In genomic region chr12:116117352-116117929, GRCm38 (mm10) we compare ENCODE assay signal across 17 mouse cellular contexts.
"Had no signal": no experiment of that assay in that cellular context is flagged by ENCODE, and none has a peak within 500 bp of the region (broad histone marks: within the 10 kb centered on the region; RNA-seq: fewer than 3 reads in every experiment).

No protein-coding gene starts in this region.

- H3K27me3 ChIP-seq: limb, embryonic 13.5 days; midbrain, embryonic 15.5 days; neural tube, embryonic 13.5 days had no signal

- H3K4me2 ChIP-seq: hindbrain, embryonic 14.5 days; limb, embryonic 13.5 days; midbrain, embryonic 11.5 days; midbrain, embryonic 15.5 days; neural tube, embryonic 13.5 days had no signal

- H3K36me3 ChIP-seq: limb, embryonic 13.5 days; midbrain, embryonic 15.5 days; neural tube, embryonic 13.5 days had no signal

- H3K9me3 ChIP-seq: limb, embryonic 13.5 days; midbrain, embryonic 15.5 days; neural tube, embryonic 13.5 days had no signal

- ATAC-seq: midbrain, embryonic 15.5 days had no signal

- H3K4me1 ChIP-seq: limb, embryonic 13.5 days; midbrain, embryonic 15.5 days; neural tube, embryonic 13.5 days had no signal

- H3K9ac ChIP-seq: hindbrain, embryonic 14.5 days; limb, embryonic 13.5 days; liver, embryonic 14.5 days; midbrain, embryonic 15.5 days; neural tube, embryonic 13.5 days had no signal

- DNase-seq: kidney, adult 18-20 months; kidney, postnatal 10 days; kidney, postnatal 4 days; left cerebral cortex, postnatal 4 days; lung, postnatal 36 days; retina, postnatal 1 day; right cerebral cortex, postnatal 4 days; spleen, adult 18-20 months; thymus, adult 2 months; thymus, postnatal 25 days had no signal

- H3K27ac ChIP-seq: hindbrain, embryonic 14.5 days; layer of hippocampus, adult 2 months; limb, embryonic 13.5 days; liver, embryonic 14.5 days; midbrain, embryonic 15.5 days; neural tube, embryonic 13.5 days had no signal

- H3K4me3 ChIP-seq: layer of hippocampus, adult 2 months; limb, embryonic 13.5 days; midbrain, embryonic 15.5 days; neural tube, embryonic 13.5 days had no signal
